Mouse (Mus musculus) hindbrain, embryonic 13.5 days (tissue): ENCODE results near the gene Olfr458. TPM values are rescaled to one million over a fixed set of nuclear protein-coding genes. Genes with fewer than 3 reads are reported as not detected.

Experiments
- ATAC-seq: fragments of 200-750 bp; cut with Nextera tagmentation; 2 replicates; pipeline ENCODE4 v1.8.0; 2017; ENCODE audit warnings: moderate TSS enrichment; ENCODE audit not compliant: low FRiP score
- H3K27ac ChIP-seq: fragments of 300-500 bp; sonication (generic); 2 replicates; pipeline ENCODE4 v1.5.1; 2015; ENCODE audit warnings: inconsistent platforms, mild to moderate bottlenecking, moderate library complexity
- H3K27me3 ChIP-seq: fragments of 300-500 bp; sonication (generic); 2 replicates; pipeline ENCODE4 v1.6.1; 2015; ENCODE audit warnings: mild to moderate bottlenecking, inconsistent platforms
- H3K36me3 ChIP-seq: fragments of 300-500 bp; sonication (generic); 2 replicates; pipeline ENCODE4 v1.6.1; 2015; ENCODE audit warnings: mild to moderate bottlenecking, inconsistent platforms
- H3K4me1 ChIP-seq: fragments of 300-500 bp; sonication (generic); replicated peaks from 2 replicates; pipeline ENCODE4 v1.6.1; 2015; ENCODE audit warnings: inconsistent platforms
- H3K4me2 ChIP-seq: fragments of 300-500 bp; sonication (generic); 2 replicates; pipeline ENCODE4 v1.6.1; 2015; ENCODE audit warnings: inconsistent platforms, mild to moderate bottlenecking, moderate library complexity
- H3K4me3 ChIP-seq: fragments of 300-500 bp; sonication (generic); 2 replicates; pipeline ENCODE4 v1.5.1; 2015; ENCODE audit warnings: mild to moderate bottlenecking, inconsistent platforms
- H3K9ac ChIP-seq: fragments of 300-500 bp; sonication (generic); 2 replicates; pipeline ENCODE4 v1.6.1; 2015; ENCODE audit warnings: mild to moderate bottlenecking, inconsistent platforms
- H3K9me3 ChIP-seq: fragments of 300-500 bp; sonication (generic); 2 replicates; pipeline ENCODE4 v1.6.1; 2016; ENCODE audit warnings: inconsistent platforms
- WGBS: fragments of 180-500 bp; shearing (Covaris S2); methylation state at CpG from one replicate; pipeline ENCODE4 v1.1.7; 2015; 5-methylcytosine and 5-hydroxymethylcytosine counted together
- polyA plus RNA-seq: library from polyadenylated mRNA; unstranded; fragments of >200 nt; fragmentation: Nextera tagmentation; extraction: Ambion mirVana; gene quantifications from 2 replicates; pipeline ENCODE4 v1.2.1, GENCODE M21; 2015

Olfr458 gene
- polyA plus RNA-seq, 1 experiment from 2014 or later = not detected

DNA sequence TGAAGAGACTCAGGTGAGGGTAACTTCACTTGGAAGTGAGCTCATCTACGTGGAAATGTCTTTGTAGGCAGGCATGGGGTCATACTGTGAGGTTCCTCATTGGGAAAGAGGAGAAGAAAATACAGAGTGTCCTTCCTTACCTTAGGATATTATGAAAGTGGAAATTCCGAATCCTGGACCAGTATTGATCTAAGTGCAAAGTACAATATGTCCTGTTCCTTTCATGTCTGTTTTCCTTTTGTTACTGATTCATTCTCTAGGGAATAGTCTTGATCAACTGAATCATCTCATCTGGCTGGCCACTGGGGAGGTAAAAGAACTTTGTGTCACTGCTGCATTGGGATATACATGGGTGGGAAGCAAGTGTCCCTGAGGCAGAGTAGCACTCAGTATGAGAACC lies 29.5 kb downstream of the Olfr458 start:
- Histone ChIP-seq H3K9me3 (no peaks in the 10 kb centered on the region), H3K4me1 (no peaks in the 10 kb centered on the region), H3K27ac (no peak overlapping the region), H3K4me3 (no peak overlapping the region), H3K36me3 (no peaks in the 10 kb centered on the region), H3K4me2 (no peak overlapping the region), H3K27me3 (no peaks in the 10 kb centered on the region), H3K9ac (no peak overlapping the region)
- ATAC-seq = no peak
- 69% methylated on average over 2 of the region's 2 CpGs for WGBS

DNA sequence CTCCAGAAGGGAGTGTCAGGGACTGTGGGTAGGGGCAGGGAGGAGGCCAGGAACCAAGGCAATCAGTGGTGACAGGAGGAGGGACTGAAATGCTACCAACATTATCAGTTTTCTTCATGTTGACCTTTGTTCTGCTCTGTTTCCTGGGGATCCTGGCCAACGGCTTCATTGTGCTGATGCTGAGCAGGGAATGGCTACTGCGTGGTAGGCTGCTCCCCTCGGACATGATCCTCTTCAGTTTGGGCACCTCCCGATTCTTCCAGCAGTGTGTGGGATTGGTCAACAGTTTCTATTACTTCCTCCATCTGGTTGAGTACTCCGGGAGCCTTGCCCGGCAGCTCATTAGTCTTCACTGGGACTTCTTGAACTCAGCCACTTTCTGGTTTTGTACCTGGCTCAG lies 30.6 kb downstream of the Olfr458 start, which contains the start of gene Tas2r126:
Tas2r126 (plus strand) TSS at position 90 of the 400 bp plus-strand sequence.
- Histone ChIP-seq H3K9ac (no peak within 1 kb of the TSS), H3K4me2 (no peak within 1 kb of the TSS), H3K9me3 (no peaks in the 10 kb centered on the region), H3K4me3 (no peak within 1 kb of the TSS), H3K27ac (no peak within 1 kb of the TSS), H3K36me3 (no peaks in the 10 kb centered on the region), H3K4me1 (no peaks in the 10 kb centered on the region), H3K27me3 (no peaks in the 10 kb centered on the region)
- ATAC-seq = no peak
- WGBS = 89% methylated on average over 6 of the region's 6 CpGs

DNA sequence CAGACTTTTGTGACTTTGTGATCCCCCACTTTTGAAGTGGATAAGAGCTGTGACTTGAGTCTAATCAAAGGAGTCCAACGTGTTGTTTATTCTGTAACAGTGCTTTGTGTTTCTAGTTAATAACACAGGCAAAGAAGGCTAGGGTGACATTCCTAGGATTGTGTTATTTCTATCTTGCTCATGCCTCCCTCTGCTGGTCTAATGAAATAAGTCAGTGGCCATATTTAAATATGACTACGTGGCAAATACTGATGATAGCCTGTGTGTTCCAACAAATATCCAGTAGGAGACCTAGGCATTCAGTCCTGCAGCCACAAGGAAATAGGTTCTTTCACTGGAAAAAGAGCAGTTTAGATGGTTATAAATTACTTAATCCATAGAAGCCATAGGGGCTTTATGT lies 31.4 kb downstream of the Olfr458 start:
- WGBS = 73% methylated on average over 2 of the region's 2 CpGs
- ATAC-seq = no peak
- Histone ChIP-seq H3K9ac (no peak overlapping the region), H3K4me3 (no peak overlapping the region), H3K9me3 (no peaks in the 10 kb centered on the region), H3K4me1 (no peaks in the 10 kb centered on the region), H3K36me3 (no peaks in the 10 kb centered on the region), H3K27ac (no peak overlapping the region), H3K4me2 (no peak overlapping the region), H3K27me3 (no peaks in the 10 kb centered on the region)

DNA sequence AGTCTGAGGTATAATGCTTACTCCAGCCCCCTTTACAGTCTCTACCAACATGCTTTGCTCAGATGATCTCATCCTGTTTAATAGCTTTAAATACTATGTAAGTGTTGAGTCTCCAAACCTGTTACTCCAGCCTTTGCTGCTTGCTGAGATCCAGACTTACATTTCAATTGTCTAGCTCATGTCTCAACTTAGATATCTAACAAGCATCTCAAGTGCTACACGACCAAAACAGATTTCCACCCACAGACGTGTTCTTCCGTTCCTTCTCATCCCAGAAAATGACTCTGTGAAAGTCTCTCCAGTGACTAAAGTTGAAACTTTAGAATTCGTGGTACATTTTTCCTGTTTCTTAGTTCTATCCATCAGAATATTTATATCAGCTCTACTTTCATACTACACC lies 38.7 kb downstream of the Olfr458 start:
- Histone ChIP-seq H3K4me1 (no peaks in the 10 kb centered on the region), H3K4me3 (no peak overlapping the region), H3K36me3 (no peaks in the 10 kb centered on the region), H3K27me3 (no peaks in the 10 kb centered on the region), H3K4me2 (no peak overlapping the region), H3K27ac (no peak overlapping the region), H3K9ac (no peak overlapping the region), H3K9me3 (no peaks in the 10 kb centered on the region)
- 90% methylated on average over 4 of the region's 4 CpGs for WGBS
- ATAC-seq = no peak

DNA sequence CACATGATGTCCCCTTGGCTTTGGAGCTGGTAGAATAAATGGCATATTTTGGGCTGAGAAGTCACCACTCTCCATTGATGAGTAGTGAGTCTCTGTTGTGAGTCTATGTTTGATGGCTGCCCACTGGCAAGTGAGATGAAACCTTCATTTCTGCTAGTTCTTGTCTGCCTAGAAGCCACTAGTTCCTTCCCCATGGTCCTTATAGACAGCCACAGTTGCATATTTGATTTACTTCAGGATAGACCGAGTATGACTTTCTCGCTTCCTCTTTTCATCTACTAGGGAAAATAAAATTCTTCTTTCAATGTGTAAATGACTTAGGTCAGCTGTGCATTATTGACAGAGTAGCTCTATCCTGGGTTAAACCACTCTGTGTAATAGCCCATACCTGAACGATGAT lies 40.5 kb downstream of the Olfr458 start:
- no peaks in the 10 kb centered on the region for H3K4me1 ChIP-seq
- H3K27me3 ChIP-seq = no peaks in the 10 kb centered on the region
- H3K9ac ChIP-seq = no peak overlapping the region
- no peaks in the 10 kb centered on the region for H3K9me3 ChIP-seq
- no peak overlapping the region for H3K4me3 ChIP-seq
- H3K27ac ChIP-seq = no peak overlapping the region
- no peaks in the 10 kb centered on the region for H3K36me3 ChIP-seq
- ATAC-seq = no peak
- no peak overlapping the region for H3K4me2 ChIP-seq
- 96% methylated on average over 3 of the region's 3 CpGs for WGBS

DNA sequence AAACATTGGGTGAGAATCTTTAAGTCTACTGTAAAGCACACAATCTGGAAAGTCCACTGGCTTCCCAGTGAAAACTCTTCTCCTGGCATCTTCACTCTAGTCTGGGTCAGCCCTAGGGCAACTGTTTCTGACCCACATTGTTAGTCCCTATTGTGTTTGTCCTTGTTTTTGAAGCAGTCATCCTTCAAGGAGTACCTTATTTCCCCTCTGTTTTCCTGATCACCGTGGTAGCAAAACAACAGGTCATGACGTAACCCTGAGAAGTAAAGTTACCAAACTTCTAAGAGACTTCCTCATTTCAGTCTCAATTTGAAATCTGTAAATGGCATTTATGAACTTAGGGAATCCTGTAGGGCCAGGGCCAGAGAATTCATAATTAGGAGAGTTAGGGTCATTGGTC lies 43.6 kb downstream of the Olfr458 start:
- Histone ChIP-seq H3K9me3 (no peaks in the 10 kb centered on the region), H3K4me1 (no peaks in the 10 kb centered on the region), H3K27me3 (no peaks in the 10 kb centered on the region), H3K27ac (no peak overlapping the region), H3K4me2 (no peak overlapping the region), H3K4me3 (no peak overlapping the region), H3K9ac (no peak overlapping the region), H3K36me3 (no peaks in the 10 kb centered on the region)
- ATAC-seq = no peak
- WGBS = 77% methylated on average over 2 of the region's 2 CpGs

DNA sequence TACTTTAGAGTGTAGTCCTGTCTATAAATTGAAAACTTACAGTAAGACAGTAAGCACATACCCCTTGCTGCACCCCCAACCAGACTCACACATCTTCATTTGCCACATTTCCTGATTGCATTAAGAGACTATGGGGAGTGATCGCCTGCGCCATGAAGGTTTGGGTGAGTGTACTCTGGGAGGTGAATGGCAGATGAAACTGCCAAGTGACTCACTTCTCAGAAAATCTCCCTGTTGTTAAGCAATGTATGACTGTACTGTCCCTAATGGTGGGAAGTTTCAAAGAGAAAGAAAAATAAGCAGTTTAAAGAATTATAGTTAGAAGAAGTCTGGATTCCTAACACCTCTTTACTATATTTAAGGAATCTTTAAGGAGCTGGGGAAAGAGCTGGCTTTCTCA lies 45.6 kb downstream of the Olfr458 start:
- no peaks in the 10 kb centered on the region for H3K9me3 ChIP-seq
- 92% methylated on average over 2 of the region's 2 CpGs for WGBS
- no peaks in the 10 kb centered on the region for H3K27me3 ChIP-seq
- H3K4me1 ChIP-seq = no peaks in the 10 kb centered on the region
- no peak for ATAC-seq
- H3K36me3 ChIP-seq = no peaks in the 10 kb centered on the region
- H3K4me2 ChIP-seq = no peak overlapping the region
- H3K9ac ChIP-seq = no peak overlapping the region
- no peak overlapping the region for H3K4me3 ChIP-seq
- H3K27ac ChIP-seq = no peak overlapping the region

Other genes with a start within 250 kb of the Olfr458 start
- gene Tas2r144, start 249.9 kb downstream of the Olfr458 start, polyA plus RNA-seq = not detected in 2 replicates
- gene Gstk1, start 219.3 kb downstream of the Olfr458 start, polyA plus RNA-seq = 12.3 and 13.5 TPM in 2 replicates
- 0.23 and 0.48 TPM in 2 replicates for gene Tmem139, start 203.2 kb downstream of the Olfr458 start, polyA plus RNA-seq
- 43.5 and 47.5 TPM in 2 replicates for gene Casp2, start 200.2 kb downstream of the Olfr458 start, polyA plus RNA-seq
- gene Clcn1, start 178.5 kb downstream of the Olfr458 start, polyA plus RNA-seq = 1.5 and 1.6 TPM in 2 replicates
- gene Fam131b, start 140.6 kb downstream of the Olfr458 start, polyA plus RNA-seq = 5.8 and 6.7 TPM in 2 replicates
- 47.5 and 50.1 TPM in 2 replicates for gene Zyx, start 115.6 kb downstream of the Olfr458 start, polyA plus RNA-seq
- gene Epha1, start 91.9 kb downstream of the Olfr458 start, polyA plus RNA-seq = 0.31 and 0.68 TPM in 2 replicates
- not detected in 2 replicates for gene Tas2r143, start 65.0 kb downstream of the Olfr458 start, polyA plus RNA-seq
- not detected in 2 replicates for gene Tas2r135, start 59.8 kb downstream of the Olfr458 start, polyA plus RNA-seq
- gene Tas2r126, start 30.7 kb downstream of the Olfr458 start, polyA plus RNA-seq = not detected in 2 replicates
- gene Olfr457, start 11.1 kb upstream of the Olfr458 start, polyA plus RNA-seq = 0.04 TPM in 1 of 2 replicates, not detected in the other
- not detected in 2 replicates for gene Olfr456, start 22.0 kb upstream of the Olfr458 start, polyA plus RNA-seq
- not detected in 2 replicates for gene Olfr455, start 82.4 kb upstream of the Olfr458 start, polyA plus RNA-seq
- not detected in 2 replicates for gene Tcaf3, start 132.5 kb upstream of the Olfr458 start, polyA plus RNA-seq
- 2.1 and 2.4 TPM in 2 replicates for gene Tcaf2, start 180.1 kb upstream of the Olfr458 start, polyA plus RNA-seq
- gene Tcaf1, start 244.9 kb upstream of the Olfr458 start, polyA plus RNA-seq = 224 and 234 TPM in 2 replicates